Mouse (Mus musculus) heart, embryonic 10.5 days (tissue): ENCODE data around the gene Fam219a. TPM values are rescaled to one million over a fixed set of nuclear protein-coding genes. Genes with fewer than 3 reads are reported as not detected.

ENCODE experiments used
- DNase-seq: peaks from one replicate; pipeline ENCODE4 v3.0.0-alpha.2; 2017; ENCODE audit warnings: low spot score
- H3K27ac ChIP-seq: fragments of 300-500 bp; sonication (generic); 2 replicates; pipeline ENCODE4 v1.5.1; 2016; ENCODE audit warnings: mild to moderate bottlenecking
- H3K27me3 ChIP-seq: fragments of 300-500 bp; sonication (generic); 2 replicates; pipeline ENCODE4 v1.6.1; 2016; ENCODE audit warnings: mild to moderate bottlenecking; ENCODE audit not compliant: poor library complexity, insufficient read depth, severe bottlenecking
- H3K36me3 ChIP-seq: fragments of 300-500 bp; sonication (generic); 2 replicates; pipeline ENCODE4 v1.6.1; 2016; ENCODE audit warnings: mild to moderate bottlenecking, moderate library complexity
- H3K4me1 ChIP-seq: fragments of 300-500 bp; sonication (generic); 2 replicates; pipeline ENCODE4 v1.6.1; 2016; ENCODE audit warnings: mild to moderate bottlenecking
- H3K4me3 ChIP-seq: fragments of 300-500 bp; sonication (generic); 2 replicates; pipeline ENCODE4 v1.5.1; 2016; ENCODE audit warnings: mild to moderate bottlenecking, moderate library complexity
- H3K9me3 ChIP-seq: fragments of 300-500 bp; sonication (generic); 2 replicates; pipeline ENCODE4 v1.6.1; 2016; ENCODE audit warnings: mild to moderate bottlenecking, moderate library complexity
- WGBS: fragments of 180-500 bp; shearing (Covaris S2); methylation state at CpG from one replicate; pipeline ENCODE4 v1.1.7; 2016; 5-methylcytosine and 5-hydroxymethylcytosine counted together
- polyA plus RNA-seq: library from polyadenylated mRNA; unstranded; fragments of >200 nt; fragmentation: Nextera tagmentation; extraction: Ambion mirVana; gene quantifications from 2 replicates; pipeline ENCODE4 v1.2.1, GENCODE M21; 2016

The Fam219a gene
- polyA plus RNA-seq, 1 experiment from 2014 or later = 2.2 TPM

- no peak for DNase-seq
- 0 out of 2 replicates have a peak overlapping the region, but pooled peaks have one; percentile 52 for H3K27ac ChIP-seq
- no peaks in the 10 kb centered on the region for H3K36me3 ChIP-seq
- WGBS = 7% methylated on average over 72 of the region's 72 CpGs
- H3K9me3 ChIP-seq = no peaks in the 10 kb centered on the region
- H3K27me3 ChIP-seq = peaks cover 94% of the 10 kb centered on the region
- H3K4me1 ChIP-seq = peaks cover 35% of the 10 kb centered on the region
- H3K4me3 ChIP-seq = peak overlapping the region; percentile 56
These were observed 71.1 kb downstream of the Fam219a start for GRCm38 (mm10) chr4:41497995-41498845.

- 1% methylated on average over 34 of the region's 34 CpGs for WGBS
- no peaks in the 10 kb centered on the region for H3K9me3 ChIP-seq
- H3K4me3 ChIP-seq = peak overlapping the region; percentile 56
- no peaks in the 10 kb centered on the region for H3K36me3 ChIP-seq
- peaks cover 29% of the 10 kb centered on the region for H3K4me1 ChIP-seq
- 0 out of 2 replicates have a peak overlapping the region, but pooled peaks have one; percentile 52 for H3K27ac ChIP-seq
- H3K27me3 ChIP-seq = peaks cover 94% of the 10 kb centered on the region
- DNase-seq = no peak
These were observed 71.8 kb downstream of the Fam219a start for GRCm38 (mm10) chr4:41497579-41497978.

- no peaks in the 10 kb centered on the region for H3K9me3 ChIP-seq
- 35% methylated on average over 5 of the region's 5 CpGs for WGBS
- H3K27me3 ChIP-seq = peaks cover 89% of the 10 kb centered on the region
- H3K4me1 ChIP-seq = peaks cover 24% of the 10 kb centered on the region
- no peaks in the 10 kb centered on the region for H3K36me3 ChIP-seq
- no peak for DNase-seq
- no peak overlapping the region for H3K27ac ChIP-seq
- no peak overlapping the region for H3K4me3 ChIP-seq
These were observed 72.3 kb downstream of the Fam219a start for GRCm38 (mm10) chr4:41497046-41497445.

GRCm38 (mm10) chr4:41495850-41496249 is 73.5 kb downstream of the Fam219a start:
- Histone ChIP-seq H3K36me3 (no peaks in the 10 kb centered on the region), H3K27ac (no peak overlapping the region), H3K27me3 (peaks cover 77% of the 10 kb centered on the region), H3K4me1 (peaks cover 23% of the 10 kb centered on the region), H3K4me3 (no peak overlapping the region), H3K9me3 (no peaks in the 10 kb centered on the region)
- 81% methylated on average over 11 of the region's 11 CpGs for WGBS
- DNase-seq = no peak

- no peaks in the 10 kb centered on the region for H3K36me3 ChIP-seq
- WGBS = 77% methylated on average over 4 of the region's 4 CpGs
- H3K4me3 ChIP-seq = no peak overlapping the region
- no peaks in the 10 kb centered on the region for H3K9me3 ChIP-seq
- peaks cover 23% of the 10 kb centered on the region for H3K4me1 ChIP-seq
- no peak overlapping the region for H3K27ac ChIP-seq
- peaks cover 69% of the 10 kb centered on the region for H3K27me3 ChIP-seq
- DNase-seq = no peak
These were observed 74.3 kb downstream of the Fam219a start for GRCm38 (mm10) chr4:41495076-41495475.

GRCm38 (mm10) chr4:41494378-41494777 is 75.0 kb downstream of the Fam219a start:
- Histone ChIP-seq H3K4me1 (peaks cover 23% of the 10 kb centered on the region), H3K27ac (no peak overlapping the region), H3K4me3 (no peak overlapping the region), H3K27me3 (peaks cover 62% of the 10 kb centered on the region), H3K36me3 (no peaks in the 10 kb centered on the region), H3K9me3 (no peaks in the 10 kb centered on the region)
- 42% methylated on average over 3 of the region's 3 CpGs for WGBS
- DNase-seq = no peak

GRCm38 (mm10) chr4:41493464-41494116 is 75.7 kb downstream of the Fam219a start:
- DNase-seq = no peak
- H3K27me3 ChIP-seq = peaks cover 55% of the 10 kb centered on the region

GRCm38 (mm10) chr4:41492951-41493350 is 76.4 kb downstream of the Fam219a start:
- no peak for DNase-seq
- H3K27ac ChIP-seq = no peak overlapping the region
- H3K9me3 ChIP-seq = no peaks in the 10 kb centered on the region
- no peak overlapping the region for H3K4me3 ChIP-seq
- H3K36me3 ChIP-seq = no peaks in the 10 kb centered on the region
- WGBS = 76% methylated on average over 7 of the region's 7 CpGs
- H3K27me3 ChIP-seq = peaks cover 48% of the 10 kb centered on the region
- H3K4me1 ChIP-seq = peaks cover 9% of the 10 kb centered on the region

More at GRCm38 (mm10) chr4:41493464-41494116, 75.7 kb downstream of the Fam219a start:
- Histone ChIP-seq H3K9me3 (no peaks in the 10 kb centered on the region), H3K27ac (no peak overlapping the region), H3K4me3 (no peak overlapping the region), H3K36me3 (no peaks in the 10 kb centered on the region), H3K4me1 (peaks cover 15% of the 10 kb centered on the region)
- 73% methylated on average over 3 of the region's 3 CpGs for WGBS

- Histone ChIP-seq H3K27me3 (no peaks in the 10 kb centered on the region), H3K27ac (no peak overlapping the region), H3K36me3 (peaks cover 29% of the 10 kb centered on the region), H3K4me3 (no peak overlapping the region), H3K4me1 (no peaks in the 10 kb centered on the region), H3K9me3 (no peaks in the 10 kb centered on the region)
- 70% methylated on average over 6 of the region's 6 CpGs for WGBS
- no peak for DNase-seq
These were observed 87.7 kb downstream of the Fam219a start for GRCm38 (mm10) chr4:41481601-41482017.

GRCm38 (mm10) chr4:41480254-41480653 is 89.1 kb downstream of the Fam219a start:
- no peaks in the 10 kb centered on the region for H3K4me1 ChIP-seq
- DNase-seq = no peak
- H3K27ac ChIP-seq = no peak overlapping the region
- H3K9me3 ChIP-seq = no peaks in the 10 kb centered on the region
- peaks cover 29% of the 10 kb centered on the region for H3K36me3 ChIP-seq
- WGBS = 84% methylated on average over 8 of the region's 8 CpGs
- no peak overlapping the region for H3K4me3 ChIP-seq
- H3K27me3 ChIP-seq = no peaks in the 10 kb centered on the region

GRCm38 (mm10) chr4:41479456-41479804 is 89.9 kb downstream of the Fam219a start:
- WGBS = 83% methylated on average over 1 of the region's 1 CpGs
- Histone ChIP-seq H3K27ac (no peak overlapping the region), H3K27me3 (no peaks in the 10 kb centered on the region), H3K4me1 (no peaks in the 10 kb centered on the region; the same call in 1 of the 2 replicates), H3K9me3 (no peaks in the 10 kb centered on the region), H3K36me3 (peaks cover 29% of the 10 kb centered on the region), H3K4me3 (no peak overlapping the region)
- DNase-seq = no peak

GRCm38 (mm10) chr4:41478751-41479455 is 90.4 kb downstream of the Fam219a start:
- Histone ChIP-seq H3K4me1 (no peaks in the 10 kb centered on the region; the same call in 1 of the 2 replicates), H3K27me3 (no peaks in the 10 kb centered on the region), H3K27ac (no peak overlapping the region), H3K4me3 (no peak overlapping the region), H3K36me3 (peaks cover 29% of the 10 kb centered on the region), H3K9me3 (no peaks in the 10 kb centered on the region)
- no peak for DNase-seq
- WGBS = 72% methylated on average over 4 of the region's 4 CpGs
